Mouse (Mus musculus) E14TG2a.4 (cell line): ENCODE results near the gene Lgals7.

Experiments
- CTCF ChIP-seq: conservative IDR thresholded peaks from 2 replicates; pipeline ENCODE4 v1.5.1; 2014; ENCODE audit warnings: low read length
- NANOG ChIP-seq: IDR thresholded peaks from 2 replicates; pipeline ENCODE4 v1.6.1; 2014; ENCODE audit warnings: borderline replicate concordance, low read length, mixed read lengths

- TF ChIP-seq CTCF (no peak), NANOG (no peak)
Measured at GRCm38 (mm10) chr7:28818436-28818835, 45.2 kb upstream of the Lgals7 start.
